Mouse (Mus musculus): Measurements from ENCODE around the gene Lrrc8b.
A peak's percentile ranks its signal among the peaks of the same experiment; 100 is the strongest.

The Lrrc8b gene

DNA sequence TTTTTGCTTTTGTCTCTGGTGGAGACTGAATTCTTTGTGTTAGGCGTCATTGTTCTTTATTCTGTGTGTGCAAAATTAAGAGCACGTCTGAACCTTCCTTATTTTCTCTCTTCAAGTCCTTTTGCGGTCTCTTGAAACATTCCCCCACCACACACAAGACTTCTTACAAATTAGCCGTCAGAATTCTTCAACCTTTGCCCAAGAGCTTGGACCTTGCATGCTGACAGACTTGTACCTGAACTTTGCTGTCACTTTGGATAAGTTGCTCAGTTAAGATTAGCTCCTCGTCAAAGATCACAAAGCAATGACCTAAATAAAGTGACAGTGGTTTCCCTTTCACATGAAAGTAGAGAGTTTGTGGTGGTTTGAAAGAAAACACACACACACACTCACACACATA, 3.3 kb downstream of the Lrrc8b start:
- no peak for DNase-seq (ENCODE audit: low spot score in 2 of 2)

DNA sequence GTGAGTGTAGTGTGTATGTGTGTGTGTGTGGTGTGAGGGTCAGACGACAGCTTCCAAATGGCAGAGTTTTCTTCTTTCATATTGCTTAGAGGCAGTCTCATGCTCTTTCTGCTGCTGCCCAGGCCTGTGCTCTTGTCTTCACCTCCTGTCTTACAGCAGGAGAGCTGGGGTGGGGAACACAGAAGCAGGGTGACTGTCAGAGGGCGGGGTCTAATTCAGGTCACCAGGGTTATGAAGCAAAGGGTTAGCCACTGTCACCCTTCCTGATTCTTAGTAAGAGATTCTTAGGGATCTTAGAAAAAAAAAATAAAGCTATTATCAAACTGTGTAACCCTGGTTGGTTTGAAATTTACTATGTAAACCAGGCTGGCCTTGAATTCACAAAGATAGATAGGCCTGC, 10.0 kb downstream of the Lrrc8b start:
- DNase-seq (ENCODE audit: low spot score in 2 of 2), result no peak

- no peak for DNase-seq (ENCODE audit: low spot score in 2 of 2)
These were observed 11.8 kb downstream of the Lrrc8b start for GRCm38 (mm10) chr5:105427326-105427725.

- DNase-seq (ENCODE audit: low spot score in 2 of 2), result no peak
These were observed 12.8 kb downstream of the Lrrc8b start for GRCm38 (mm10) chr5:105428265-105428974.

DNA sequence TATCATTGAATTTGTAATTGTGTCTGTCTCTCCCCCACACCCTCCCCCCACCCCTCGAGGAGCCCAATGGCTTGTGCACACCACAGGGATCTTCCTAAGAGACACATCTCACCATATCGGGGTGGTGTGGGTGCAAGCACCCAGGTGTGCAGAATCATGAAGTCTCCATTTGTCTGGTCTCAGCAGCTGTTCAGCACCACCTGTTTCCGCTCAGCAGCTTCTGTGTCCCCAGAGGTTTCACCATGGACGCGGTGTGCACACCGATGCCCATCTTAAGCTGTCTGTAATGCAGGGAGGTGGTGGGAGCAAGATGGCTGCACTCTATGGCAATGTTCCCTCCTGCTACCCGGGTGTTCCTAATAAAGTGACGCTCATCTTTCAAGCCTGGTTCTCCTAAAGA, 14.6 kb downstream of the Lrrc8b start:
- DNase-seq (ENCODE audit: low spot score in 2 of 2), result no peak

- no peak for DNase-seq (ENCODE audit: low spot score in 2 of 2)
These were observed 24.0 kb downstream of the Lrrc8b start for GRCm38 (mm10) chr5:105439608-105440007.

GRCm38 (mm10) chr5:105440992-105441535, 25.5 kb downstream of the Lrrc8b start:
- no peak for DNase-seq (ENCODE audit: low spot score in 2 of 2)

- no peak for DNase-seq (ENCODE audit: low spot score in 2 of 2)
These were observed 26.8 kb downstream of the Lrrc8b start for GRCm38 (mm10) chr5:105442212-105443000.

GRCm38 (mm10) chr5:105443057-105443815, 27.7 kb downstream of the Lrrc8b start:
- peak; percentile 14 to 20 for DNase-seq (ENCODE audit: low spot score in 2 of 2)

GRCm38 (mm10) chr5:105445686-105446085, 30.1 kb downstream of the Lrrc8b start:
- DNase-seq (ENCODE audit: low spot score in 2 of 2), result no peak

GRCm38 (mm10) chr5:105454105-105454504, 38.5 kb downstream of the Lrrc8b start:
- DNase-seq (ENCODE audit: low spot score in 2 of 2), result no peak

GRCm38 (mm10) chr5:105459077-105459476, 43.5 kb downstream of the Lrrc8b start:
- DNase-seq (ENCODE audit: low spot score in 2 of 2), result no peak

DNA sequence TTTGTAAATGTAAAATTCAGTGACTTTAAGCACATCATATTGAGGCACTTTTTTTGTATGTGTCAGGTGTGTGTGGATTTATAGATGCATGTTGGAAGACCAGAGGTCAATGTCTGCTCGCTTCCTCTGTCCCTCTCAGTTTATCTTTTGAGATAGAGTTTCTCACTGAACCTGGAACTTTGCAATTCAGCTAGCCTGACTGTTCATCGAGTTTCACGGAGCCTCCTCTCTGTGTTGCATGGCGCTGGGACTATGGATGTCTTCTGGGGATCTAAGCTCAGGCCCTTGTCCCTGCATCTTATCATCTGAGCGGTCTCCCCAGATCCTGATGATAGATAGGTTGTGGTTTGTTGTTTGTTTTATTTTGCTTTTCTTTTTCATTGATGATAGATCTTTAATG, 45.0 kb downstream of the Lrrc8b start:
- no peak for DNase-seq (ENCODE audit: low spot score in 2 of 2)

DNA sequence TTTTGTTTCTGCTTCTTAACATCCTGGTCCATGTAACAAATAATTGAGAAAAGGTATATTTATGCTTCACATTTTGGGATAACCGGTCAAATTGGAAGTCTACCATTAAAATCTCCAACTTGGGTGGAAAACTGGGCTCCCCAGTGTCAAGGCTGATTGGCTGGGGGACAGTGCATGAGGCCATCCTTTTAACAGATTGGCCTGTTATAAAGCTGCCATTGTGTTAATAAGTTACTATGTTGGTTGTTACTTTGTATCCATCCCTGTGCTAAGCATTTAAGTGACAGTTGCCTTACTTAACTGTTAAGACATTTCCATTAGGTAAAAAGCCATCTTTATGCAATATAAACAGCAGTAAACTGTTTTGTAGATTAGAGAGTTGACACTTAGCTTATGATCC, 45.5 kb downstream of the Lrrc8b start:
- no peak for DNase-seq (ENCODE audit: low spot score in 2 of 2)

DNA sequence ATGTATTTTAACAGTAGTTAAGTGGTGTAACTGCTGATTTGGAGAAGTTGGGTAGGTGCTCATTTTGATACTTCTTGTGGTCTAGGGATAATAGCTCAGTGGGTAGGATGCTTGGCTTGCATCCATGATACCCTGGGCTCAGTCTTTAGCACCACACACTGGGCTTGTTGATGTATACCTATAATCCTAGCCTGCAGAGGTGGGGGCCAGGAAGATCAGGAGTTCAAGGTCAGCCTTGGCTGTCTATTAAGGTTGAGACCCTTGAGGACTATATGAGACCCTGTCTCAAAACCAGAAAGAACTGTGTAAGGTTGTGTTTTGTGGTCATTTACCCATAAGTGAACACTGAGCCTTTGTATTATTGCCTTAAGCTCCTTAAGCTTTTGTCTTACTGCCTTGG, 49.1 kb downstream of the Lrrc8b start:
- no peak for DNase-seq (ENCODE audit: low spot score in 2 of 2)

GRCm38 (mm10) chr5:105465550-105465949, 50.0 kb downstream of the Lrrc8b start:
- no peak for DNase-seq (ENCODE audit: low spot score in 2 of 2)

- no peak for DNase-seq (ENCODE audit: low spot score in 2 of 2)
These were observed 50.9 kb downstream of the Lrrc8b start for GRCm38 (mm10) chr5:105466471-105466902.

DNA sequence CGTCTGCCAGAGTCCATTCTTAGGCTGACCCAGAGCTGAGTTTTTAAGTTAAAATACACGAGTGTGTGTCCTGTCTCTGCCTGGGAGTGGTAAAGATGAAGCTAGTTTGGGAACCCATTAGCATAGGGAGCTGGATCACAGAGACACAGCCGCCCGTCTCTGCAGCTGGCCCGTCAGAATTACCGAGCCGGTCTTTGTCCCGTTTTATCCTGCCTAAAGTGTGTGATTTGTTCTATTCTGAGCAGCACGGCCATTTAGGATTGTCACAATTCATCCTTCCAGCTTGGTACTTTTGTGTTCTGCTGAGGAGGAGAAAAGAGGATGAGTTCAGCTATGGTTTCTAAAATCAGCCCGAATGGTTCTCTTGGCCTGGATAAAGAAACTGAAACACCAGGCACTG, 51.7 kb downstream of the Lrrc8b start:
- no peak for DNase-seq (ENCODE audit: low spot score in 2 of 2)

- no peak for DNase-seq (ENCODE audit: low spot score in 2 of 2)
These were observed 57.6 kb downstream of the Lrrc8b start for GRCm38 (mm10) chr5:105472983-105473705.

DNA sequence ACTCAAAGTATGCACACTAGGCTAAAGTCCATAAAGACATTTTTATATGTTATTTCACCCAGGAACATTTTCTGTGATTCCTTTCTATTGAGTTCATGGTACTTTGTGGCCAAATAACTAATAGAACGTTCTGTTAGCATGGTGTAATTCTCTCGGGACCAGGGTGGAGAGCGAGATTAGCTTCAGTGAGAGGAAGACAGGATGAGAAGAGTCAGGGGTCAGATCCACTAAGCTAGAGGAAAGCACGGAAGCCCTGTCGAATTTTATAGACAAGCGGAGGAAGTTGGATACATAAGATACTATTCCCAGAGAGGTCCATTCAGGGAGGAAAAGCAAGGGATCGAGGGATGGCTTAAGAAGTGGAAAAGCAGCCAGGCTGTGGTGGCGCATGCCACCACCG, 62.0 kb downstream of the Lrrc8b start:
- no peak for DNase-seq (ENCODE audit: low spot score in 2 of 2)

DNA sequence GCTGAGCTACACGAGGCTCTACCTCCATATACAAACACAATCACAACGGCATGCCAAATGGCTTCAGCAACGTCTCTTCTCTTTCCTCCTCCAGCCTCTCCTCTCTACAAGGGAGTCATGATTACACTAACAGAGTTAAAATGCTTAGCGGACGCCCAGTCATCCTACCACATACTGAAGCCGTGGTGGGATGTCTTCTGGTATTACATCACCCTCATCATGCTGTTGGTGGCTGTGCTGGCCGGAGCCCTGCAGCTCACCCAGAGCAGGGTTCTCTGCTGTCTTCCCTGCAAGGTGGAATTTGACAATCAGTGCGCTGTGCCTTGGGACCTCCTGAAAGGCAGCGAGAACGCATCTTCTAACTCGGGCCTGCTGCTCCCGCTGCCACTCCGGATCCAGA, 64.1 kb downstream of the Lrrc8b start:
- no peak for DNase-seq (ENCODE audit: low spot score in 2 of 2)

DNA sequence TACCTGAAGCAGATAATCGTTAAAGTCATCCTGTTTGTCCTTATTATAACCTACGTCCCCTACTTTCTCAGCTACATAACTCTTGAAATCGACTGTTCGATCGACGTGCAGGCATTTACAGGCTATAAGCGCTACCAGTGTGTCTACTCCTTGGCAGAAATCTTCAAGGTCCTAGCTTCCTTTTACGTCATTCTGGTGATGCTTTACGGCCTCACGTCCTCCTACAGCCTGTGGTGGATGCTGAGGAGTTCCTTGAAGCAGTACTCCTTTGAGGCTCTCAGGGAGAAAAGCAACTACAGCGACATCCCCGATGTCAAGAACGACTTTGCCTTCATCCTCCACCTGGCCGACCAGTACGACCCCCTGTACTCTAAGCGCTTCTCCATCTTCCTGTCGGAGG, 65.0 kb downstream of the Lrrc8b start:
- no peak for DNase-seq (ENCODE audit: low spot score in 2 of 2)
